Mouse (Mus musculus): ENCODE results near the gene Itpkb.

The Itpkb gene

DNA sequence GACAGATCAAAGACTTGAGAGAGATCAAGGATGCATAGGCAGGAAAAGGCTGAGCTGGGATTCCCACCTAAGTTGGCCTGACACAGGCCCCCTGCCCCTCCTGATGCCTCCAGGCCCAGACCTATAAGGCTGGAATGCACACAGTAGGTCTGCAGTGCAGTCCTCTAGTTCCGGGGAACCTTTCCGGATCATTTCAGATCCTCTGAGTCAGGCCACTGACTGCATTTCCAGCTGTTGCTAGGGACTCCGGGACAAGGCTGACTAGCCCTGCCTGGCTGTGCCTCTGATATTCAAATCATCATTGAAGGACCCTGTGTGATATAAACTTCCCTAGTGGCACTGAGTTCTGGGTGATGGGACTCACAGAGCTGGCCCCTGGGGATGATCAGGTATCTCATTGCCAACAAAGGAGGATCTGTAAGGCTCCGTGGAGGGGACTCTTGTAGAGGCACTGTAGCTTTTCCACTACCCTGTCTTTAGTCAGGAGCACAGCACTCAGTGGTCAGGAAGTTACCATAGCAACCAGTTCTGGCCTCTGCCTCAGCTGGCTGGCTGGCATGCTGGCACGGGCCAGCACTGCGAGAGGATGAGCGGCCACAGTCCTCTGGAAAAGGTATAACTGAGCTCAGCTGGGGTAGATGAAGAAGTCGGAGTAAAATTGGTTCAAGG lies 90.3 kb downstream of the Itpkb start:
- DNase-seq (ENCODE audit: low spot score): no peak

DNA sequence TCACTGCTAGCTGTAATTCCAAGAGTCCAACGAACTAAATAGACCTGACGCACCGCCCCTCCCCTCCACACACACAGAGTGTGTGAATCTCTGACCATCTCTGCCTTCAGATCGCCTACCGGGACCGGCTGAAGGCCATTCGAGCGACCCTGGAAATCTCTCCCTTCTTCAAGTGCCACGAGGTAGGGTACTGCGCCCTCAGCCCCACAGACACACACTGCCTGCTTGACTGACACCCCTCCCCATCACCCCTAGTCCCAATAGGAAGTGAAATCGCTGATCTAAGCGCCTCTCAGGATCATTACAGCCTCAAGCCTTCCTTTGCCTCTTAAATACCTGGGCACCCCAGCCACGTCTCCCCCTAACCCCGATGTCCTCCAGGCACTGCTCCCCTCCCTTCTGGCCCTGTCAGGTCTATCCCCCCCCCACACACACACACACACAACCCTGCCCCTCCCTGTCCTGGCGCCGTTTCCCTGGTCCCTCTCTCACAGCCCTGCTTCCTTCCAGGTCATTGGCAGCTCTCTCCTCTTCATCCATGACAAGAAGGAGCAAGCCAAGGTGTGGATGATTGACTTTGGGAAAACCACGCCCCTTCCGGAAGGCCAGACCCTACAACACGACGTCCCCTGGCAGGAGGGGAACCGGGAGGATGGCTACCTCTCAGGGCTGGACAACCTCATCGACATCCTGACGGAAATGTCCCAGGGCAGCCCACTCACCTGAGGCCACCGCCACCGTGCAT lies 91.1 kb downstream of the Itpkb start:
- no peak for DNase-seq (ENCODE audit: low spot score)

DNA sequence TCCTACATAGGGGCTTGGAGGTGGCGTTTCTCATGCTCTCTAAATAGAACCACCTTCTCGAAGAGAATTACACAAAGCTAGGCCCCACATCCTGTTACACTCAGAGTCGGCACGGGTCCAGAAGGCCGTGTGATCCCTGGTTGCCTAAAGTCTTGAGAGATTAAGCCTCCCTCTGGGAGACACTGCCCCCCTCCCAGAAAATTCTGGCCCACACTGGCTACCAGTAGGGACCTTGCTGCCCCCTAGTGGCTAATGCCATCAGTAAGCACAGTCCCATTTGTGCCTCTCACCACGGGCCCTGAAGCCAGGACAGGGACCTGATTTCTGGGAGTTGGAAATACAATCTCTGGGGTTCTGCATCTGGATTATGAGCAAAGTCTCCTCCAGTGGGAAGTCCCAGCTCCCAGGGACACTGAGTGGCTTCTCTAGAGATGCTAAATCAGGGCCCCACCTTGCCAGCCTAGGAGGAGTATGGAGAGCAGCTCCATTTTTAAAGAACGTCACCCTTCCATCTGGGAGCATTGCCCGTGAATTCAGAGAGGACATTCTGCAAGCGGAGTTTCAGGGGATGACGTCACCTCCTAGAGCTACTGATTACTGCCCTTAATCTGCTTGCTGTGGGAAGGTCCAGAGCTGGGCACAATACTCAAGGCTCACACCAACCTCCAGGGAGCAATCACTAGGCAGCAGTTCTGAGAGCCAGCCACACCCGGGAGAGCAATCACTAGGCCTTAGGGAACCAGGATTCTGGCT lies 92.0 kb downstream of the Itpkb start:
- DNase-seq (ENCODE audit: low spot score): peak; percentile 56

DNA sequence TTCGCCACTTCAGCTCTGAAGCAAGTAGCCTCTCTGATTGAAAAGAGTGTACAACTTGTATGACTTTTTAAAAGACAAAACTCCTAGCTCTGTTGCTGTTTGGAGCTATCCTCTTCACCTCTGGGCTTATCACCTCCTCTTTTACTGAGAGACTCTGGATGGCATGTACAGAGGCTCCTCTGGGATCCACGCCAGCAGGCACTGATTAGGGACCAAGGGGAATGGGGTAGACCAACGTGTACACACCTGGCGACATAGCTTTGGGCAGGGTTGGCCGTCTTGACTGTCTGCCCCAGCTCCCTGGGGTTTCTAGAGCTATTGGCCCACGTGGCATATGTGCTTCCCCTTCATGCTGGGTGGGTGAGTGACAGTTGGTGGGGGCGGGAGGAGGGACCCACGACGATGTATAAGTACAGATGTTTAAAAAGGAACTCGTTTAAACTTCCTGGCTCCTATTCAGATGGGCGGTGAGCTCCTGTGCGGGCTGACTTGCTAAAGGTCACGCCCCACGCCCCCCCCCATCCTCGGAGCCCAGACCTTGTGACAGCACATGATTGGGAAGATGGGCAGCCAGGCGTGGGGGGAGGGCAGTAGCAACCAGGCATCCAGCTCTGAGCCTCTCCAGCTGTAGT lies 92.8 kb downstream of the Itpkb start:
- no peak for DNase-seq (ENCODE audit: low spot score)

- DNase-seq (ENCODE audit: low spot score): no peak
Observed at GRCm38 (mm10) chr1:180423931-180424330, 93.6 kb downstream of the Itpkb start.

DNA sequence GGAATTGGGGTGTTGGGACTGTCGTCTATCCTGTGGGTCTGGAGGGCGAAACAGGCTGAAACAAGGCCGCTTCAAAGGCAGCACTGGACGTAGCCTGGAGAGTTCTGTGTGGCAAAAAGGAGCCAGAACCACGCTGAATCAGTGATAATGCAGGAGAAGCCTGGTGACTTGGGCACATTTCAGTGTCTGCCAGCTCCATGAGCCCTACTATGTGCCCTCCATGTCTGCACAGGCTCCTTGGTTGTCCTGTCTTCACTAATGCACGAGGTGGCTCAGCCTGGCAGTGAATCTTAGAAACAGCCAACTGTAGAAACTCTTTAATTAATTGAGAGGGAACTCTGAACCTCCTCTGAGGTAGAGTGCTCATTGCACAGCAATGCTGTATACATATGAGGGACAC lies 96.1 kb downstream of the Itpkb start:
- DNase-seq (ENCODE audit: low spot score): no peak

GRCm38 (mm10) chr1:180427685-180428084 lies 97.4 kb downstream of the Itpkb start:
- no peak for DNase-seq (ENCODE audit: low spot score)

DNA sequence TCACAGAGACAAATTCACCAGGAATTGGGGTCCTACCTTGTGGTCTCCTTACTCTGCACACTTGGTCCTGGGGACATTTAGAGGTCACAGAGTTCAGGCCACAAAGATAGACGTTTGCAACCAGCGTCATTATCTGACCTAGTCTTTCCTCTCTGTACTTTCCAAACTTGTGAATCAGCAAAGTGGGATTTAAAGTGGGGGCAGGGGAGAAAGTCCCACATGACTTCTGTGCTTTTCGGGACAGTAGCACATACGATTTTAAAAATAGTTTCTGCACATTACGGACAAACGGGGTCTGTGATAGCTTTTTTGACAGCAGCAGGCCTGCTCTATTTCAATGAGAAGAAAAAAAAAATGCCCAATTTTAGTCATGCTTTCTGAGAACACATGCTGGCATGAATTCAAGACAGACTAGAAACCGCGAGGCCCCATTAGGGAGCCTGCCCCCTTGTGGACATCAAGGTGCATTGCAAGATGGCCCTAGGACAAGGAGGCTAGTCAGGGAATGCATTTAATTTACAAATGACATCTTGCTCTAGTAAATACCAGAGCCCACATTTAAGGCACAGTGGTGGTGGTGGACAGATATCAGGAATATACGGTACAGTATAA lies 97.9 kb downstream of the Itpkb start:
- peak; percentile 73 for DNase-seq (ENCODE audit: low spot score)

DNA sequence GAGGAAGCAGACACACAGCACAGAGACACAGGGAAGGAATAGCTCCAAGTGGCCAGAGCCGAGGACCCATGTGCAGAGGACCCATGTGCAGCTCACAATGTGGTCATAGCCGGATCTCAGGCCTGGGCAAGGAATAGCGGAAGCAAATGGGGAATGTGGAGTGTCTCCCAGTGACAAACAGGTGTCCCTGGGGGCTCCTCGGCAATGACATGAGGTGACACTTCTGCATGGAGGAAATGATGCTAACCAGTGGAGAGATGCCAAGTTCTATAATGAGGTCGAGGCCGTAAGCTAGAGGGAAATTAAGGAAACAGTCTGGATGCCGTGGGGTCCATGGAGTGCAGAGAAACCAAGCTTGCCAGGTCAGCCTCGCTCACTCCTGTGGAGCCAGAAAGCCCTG lies 98.6 kb downstream of the Itpkb start:
- DNase-seq (ENCODE audit: low spot score): no peak

DNA sequence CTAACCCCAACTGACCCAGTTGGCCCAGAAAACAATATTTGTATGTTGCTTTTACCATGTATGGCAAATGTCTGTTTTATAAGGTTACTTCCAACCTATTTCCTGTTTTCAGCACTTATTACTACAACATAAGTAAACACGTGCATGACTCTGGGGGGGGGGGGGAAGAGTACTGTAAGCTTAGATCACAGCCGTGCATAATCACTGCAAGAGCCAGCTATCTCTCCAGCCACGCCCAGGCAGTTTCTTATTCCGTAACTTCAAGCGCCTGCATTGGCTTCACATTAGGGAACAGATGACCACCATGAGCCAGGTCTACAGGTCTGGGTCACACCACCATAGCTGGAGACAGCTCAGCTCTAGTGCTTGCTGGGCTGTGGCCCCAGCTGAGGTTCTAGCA lies 99.5 kb downstream of the Itpkb start:
- DNase-seq (ENCODE audit: low spot score): no peak

DNA sequence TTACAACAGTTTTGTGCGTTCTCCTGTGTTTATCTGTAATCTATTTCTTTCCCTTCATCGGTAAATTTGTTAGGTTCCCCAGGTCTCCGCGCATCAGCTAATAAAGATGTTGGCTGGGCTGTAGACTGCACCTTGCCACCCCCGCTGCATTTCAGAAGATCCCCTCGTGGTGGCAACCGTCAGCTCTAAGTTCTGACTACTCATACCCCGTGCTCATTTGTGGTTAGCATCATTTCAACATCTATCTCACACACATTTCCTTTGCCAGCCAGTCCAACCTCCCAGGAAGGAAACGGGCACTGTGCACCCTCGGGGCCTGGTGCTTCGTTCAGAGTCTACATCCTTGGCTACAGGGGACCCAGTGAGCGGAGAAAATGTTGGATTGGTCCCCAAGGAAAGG lies 101.5 kb downstream of the Itpkb start:
- peak; percentile 80 for DNase-seq (ENCODE audit: low spot score)

GRCm38 (mm10) chr1:180433098-180433538 lies 102.8 kb downstream of the Itpkb start:
- no peak for DNase-seq (ENCODE audit: low spot score)

DNA sequence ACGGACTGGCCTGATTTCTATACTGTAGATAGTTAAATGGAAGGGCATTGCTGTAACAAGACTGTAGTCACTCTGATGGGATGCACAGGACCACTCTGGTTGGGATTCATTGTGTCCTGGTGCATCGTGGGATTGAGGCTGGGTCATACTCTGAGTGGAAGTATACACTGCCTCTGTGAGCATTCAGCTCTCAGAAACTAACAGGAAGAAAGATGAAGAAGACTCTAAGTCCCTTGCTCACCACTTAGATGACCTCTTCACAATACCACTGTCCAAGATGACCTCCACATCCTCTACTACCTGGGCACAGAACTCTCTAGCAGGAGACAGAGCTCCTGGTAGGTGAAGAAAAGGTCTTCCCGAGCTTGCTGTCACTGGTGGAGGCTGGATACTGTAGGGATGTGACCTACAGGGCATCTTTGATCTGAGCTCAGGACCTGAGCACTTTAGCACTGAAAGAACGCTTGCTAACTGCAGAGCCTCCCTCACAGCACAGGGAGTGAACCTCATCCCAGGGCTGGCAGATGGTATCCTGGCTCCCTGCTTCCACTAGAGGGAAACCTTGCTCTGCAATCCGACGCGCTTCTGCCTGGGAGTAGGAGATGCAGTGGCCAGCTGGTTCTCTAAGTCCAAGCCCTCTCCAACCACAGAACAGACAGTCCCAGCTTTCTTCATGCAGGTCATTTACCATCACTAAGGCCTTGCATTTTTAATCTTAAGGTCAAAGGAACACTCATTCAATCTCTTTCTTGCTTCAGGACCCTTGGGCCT lies 103.7 kb downstream of the Itpkb start:
- no peak for DNase-seq (ENCODE audit: low spot score)

DNA sequence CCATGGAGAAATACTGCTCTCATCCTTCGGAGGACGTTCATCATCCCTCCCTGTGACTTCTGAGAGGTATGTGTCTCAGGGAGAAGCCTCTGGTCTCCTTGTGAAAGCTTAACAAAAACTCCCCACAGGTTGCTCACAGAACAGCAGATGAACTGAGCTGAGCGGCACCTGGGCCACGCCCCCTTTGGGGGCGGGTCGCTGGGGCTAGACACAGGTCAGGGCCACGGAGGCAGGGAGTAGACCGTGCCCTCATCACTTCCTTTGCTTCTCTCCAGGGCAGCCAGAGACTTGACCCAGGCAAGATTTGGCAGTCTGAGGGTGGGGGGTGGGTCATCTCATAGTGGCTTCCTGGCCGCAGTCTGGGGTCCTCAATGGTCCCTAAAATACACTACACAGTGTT lies 104.6 kb downstream of the Itpkb start:
- DNase-seq (ENCODE audit: low spot score): no peak

DNA sequence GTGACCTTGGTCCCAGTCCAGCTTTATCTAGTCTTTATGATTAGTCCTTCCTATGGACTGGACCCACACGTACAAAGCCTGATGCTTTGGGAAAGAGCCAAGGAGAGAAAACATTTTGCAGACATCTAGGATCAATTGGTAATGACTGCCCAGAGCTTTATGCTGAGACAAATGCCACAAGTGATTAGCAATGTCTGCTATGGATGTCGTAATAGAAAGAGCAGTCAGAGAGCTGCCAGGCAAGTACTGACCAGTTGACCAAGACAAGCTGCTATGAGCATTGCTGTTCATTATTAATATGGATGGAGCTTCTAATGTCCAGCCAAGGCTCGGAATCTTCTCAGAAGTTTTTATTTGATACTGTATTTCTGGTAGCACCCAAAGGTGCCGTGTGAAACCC lies 109.2 kb downstream of the Itpkb start:
- DNase-seq (ENCODE audit: low spot score): no peak

GRCm38 (mm10) chr1:180444411-180444810 lies 114.1 kb downstream of the Itpkb start:
- DNase-seq (ENCODE audit: low spot score): no peak

GRCm38 (mm10) chr1:180449641-180450040 lies 119.4 kb downstream of the Itpkb start:
- DNase-seq (ENCODE audit: low spot score): no peak

DNA sequence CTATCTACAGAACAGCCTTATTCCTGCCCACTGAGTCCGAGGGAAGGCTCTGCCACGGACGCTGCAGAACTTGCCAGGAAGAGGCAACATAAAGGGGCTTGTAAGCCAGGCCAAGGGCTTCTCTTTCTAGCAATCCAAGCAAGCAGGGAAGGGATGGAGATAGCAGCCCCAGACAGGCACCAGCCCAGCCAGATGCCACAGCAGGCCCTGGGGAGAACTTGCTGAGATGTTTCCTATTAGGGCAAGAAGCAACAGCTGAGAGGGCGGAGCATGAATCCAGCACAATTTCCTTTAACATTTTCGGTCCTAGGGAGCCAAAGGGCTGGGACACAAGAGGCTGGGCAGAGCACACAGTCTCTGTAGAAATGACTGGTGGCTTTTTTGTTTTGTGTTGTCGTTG lies 128.0 kb downstream of the Itpkb start:
- no peak for DNase-seq (ENCODE audit: low spot score)

DNA sequence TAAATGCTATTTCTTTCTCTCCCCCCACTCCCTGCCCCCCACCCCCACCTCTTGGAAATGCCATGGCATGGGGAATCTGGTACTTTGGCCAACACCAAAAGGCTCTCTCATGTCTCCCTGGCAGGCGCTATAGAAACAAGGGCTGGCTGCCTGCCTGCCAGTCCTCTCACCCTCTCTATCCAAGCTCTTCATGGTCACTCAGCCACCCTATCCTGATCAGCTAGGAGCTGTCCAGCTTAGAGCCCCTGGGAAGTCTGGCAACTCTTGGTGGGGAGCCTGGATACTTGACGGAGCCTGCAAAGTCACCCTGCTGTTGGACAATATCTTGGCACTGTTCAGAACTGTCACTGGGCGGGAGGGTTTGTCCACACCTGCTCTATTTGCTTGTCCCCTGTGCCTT lies 128.4 kb downstream of the Itpkb start:
- no peak for DNase-seq (ENCODE audit: low spot score)

DNA sequence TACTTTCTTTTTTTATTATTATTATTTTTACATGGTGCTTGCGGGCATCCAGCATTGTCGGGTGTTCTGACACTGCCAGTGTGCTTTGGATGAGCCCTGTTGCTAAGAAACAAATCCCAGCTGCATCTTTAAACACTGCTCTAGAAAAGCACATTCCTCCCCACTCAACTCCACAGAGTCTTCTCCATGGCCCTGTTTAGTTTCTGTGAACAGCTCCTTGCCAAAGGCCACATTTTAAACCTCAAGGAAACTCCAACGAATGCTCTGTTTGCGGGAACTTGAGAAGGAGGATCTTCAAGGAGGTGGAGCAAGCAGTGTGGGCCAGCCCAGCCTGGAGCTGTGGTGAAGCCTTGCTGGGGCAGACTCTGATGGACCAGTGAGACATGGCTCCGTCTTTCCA lies 130.4 kb downstream of the Itpkb start:
- no peak for DNase-seq (ENCODE audit: low spot score)

GRCm38 (mm10) chr1:180462396-180462795 lies 132.1 kb downstream of the Itpkb start:
- DNase-seq (ENCODE audit: low spot score): no peak

All from T-cell, adult 2 months (primary cell).